Mouse (Mus musculus): ENCODE data around the gene Spopl. TPM values are rescaled to one million over a fixed set of nuclear protein-coding genes. Genes with fewer than 3 reads are reported as not detected.

Gene Spopl
- 18.2 TPM for polyA plus RNA-seq (2017; shearing (Covaris generic))

GRCm38 (mm10) chr2:23571302-23572156 is at the start of gene Spopl:
TSS of gene Spopl (minus strand) at chr2:23572106.

Measured in inflammation-experienced regulatory T-cells, adult 16 weeks (primary cell).